In genomic region chr5:115235786-115236263, GRCm38 (mm10) we compare ENCODE assay signal across 8 mouse cellular contexts. TPM values are rescaled to one million over a fixed set of nuclear protein-coding genes. Genes with fewer than 3 reads are reported as not detected.
DNase-seq lines count a peak whose midpoint lies in the region; ATAC-seq lines count a peak whose summit lies in the region.

Gene Pop5 (plus strand): TSS chr5:115235836.

- ATAC-seq in inflammation-experienced regulatory T-cells, adult 6 months: peak; percentile 67

- intact Hi-C loops in gastrocnemius, postnatal 14 days (cut with DNase I; ENCODE audit: low total_unique reads): loop anchor here (2.0 to 10.0 kb wide), 2 partner anchors 49 to 111 kb away; no protein-coding TSS in a partner anchor
- intact Hi-C loops in left cerebral cortex, postnatal 14 days (cut with DNase I): loop anchor here (2.0 to 5.0 kb wide), 3 partner anchors 43 to 257 kb away; no protein-coding TSS in a partner anchor

- peak; percentile 90 for DNase-seq in adipocyte (ENCODE audit: low spot score)
- peak; percentile 90 for DNase-seq in embryo, embryonic 10 days (ENCODE audit: low spot score)
- DNase-seq in gastrocnemius, postnatal 14 days: peak; percentile 90
- peak; percentile 93 to 95 for DNase-seq in left cerebral cortex, postnatal 14 days (ENCODE audit: low spot score in 2 of 2)
- DNase-seq in mesoderm, embryonic 11.5 days (ENCODE audit: low read depth, low spot score): peak; percentile 90
- DNase-seq in right cerebral cortex, postnatal 36 days (ENCODE audit: low spot score in 2 of 2): peak; percentile 77 to 83
- DNase-seq in yolk sac, embryonic 10.5 days (ENCODE audit: low spot score): peak; percentile 79

RNA-seq across cellular contexts. Expression of gene Pop5, which starts in this region (rescaled TPM):
- 10 to 100 TPM; 24.0 to 25.4 TPM for total RNA-seq in gastrocnemius, postnatal 14 days (2021)
- 100 to 1,000 TPM; 116 to 141 (median 122) TPM for polyA plus RNA-seq in inflammation-experienced regulatory T-cells, adult 6 months (2017; shearing (Covaris generic))
- total RNA-seq in left cerebral cortex, postnatal 14 days (2021): 10 to 100 TPM; 59.5 to 75.8 TPM

Comparison
In these comparisons a context has a peak if more than half of its experiments do, and no peak if none do; other contexts are left out.
1. Peak in every context shown above with its lines: DNase-seq and ATAC-seq.